Mouse (Mus musculus) brain, adult 2 months (tissue): Measurements from ENCODE around the gene Fxyd1.
A peak's percentile ranks its signal among the peaks of the same experiment; 100 is the strongest.

Experiments used
- DNase-seq: peaks from one replicate; pipeline ENCODE4 v3.0.0; 2011; ENCODE audit warnings: low read depth, low spot score

Gene Fxyd1

GRCm38 (mm10) chr7:31057071-31057470, at the start of gene Fxyd1:
Fxyd1 (minus strand) TSS chr7:31057199.
- DNase-seq: no peak

GRCm38 (mm10) chr7:31106166-31106565, 49.2 kb upstream of the Fxyd1 start:
- DNase-seq: no peak

- DNase-seq: peak; percentile 79
Observed at GRCm38 (mm10) chr7:31105061-31105768, 48.2 kb upstream of the Fxyd1 start.

- DNase-seq: peak; percentile 47
Observed at GRCm38 (mm10) chr7:31100786-31101185, 43.8 kb upstream of the Fxyd1 start.

GRCm38 (mm10) chr7:31099612-31099982, 42.6 kb upstream of the Fxyd1 start:
- DNase-seq: no peak

GRCm38 (mm10) chr7:31098697-31099611, 42.0 kb upstream of the Fxyd1 start:
- DNase-seq: no peak

GRCm38 (mm10) chr7:31097583-31098248, 40.7 kb upstream of the Fxyd1 start:
- peak; percentile 95 for DNase-seq

GRCm38 (mm10) chr7:31096892-31097564, 40.0 kb upstream of the Fxyd1 start:
- DNase-seq: no peak

GRCm38 (mm10) chr7:31094774-31095501, 37.9 kb upstream of the Fxyd1 start:
- DNase-seq: peak; percentile 45

- DNase-seq: no peak
Observed at GRCm38 (mm10) chr7:31089721-31090120, 32.7 kb upstream of the Fxyd1 start.

- no peak for DNase-seq
Observed at GRCm38 (mm10) chr7:31088206-31088605, 31.2 kb upstream of the Fxyd1 start.

- no peak for DNase-seq
Observed at GRCm38 (mm10) chr7:31087262-31087661, 30.3 kb upstream of the Fxyd1 start.

- no peak for DNase-seq
Observed at GRCm38 (mm10) chr7:31086175-31086755, 29.3 kb upstream of the Fxyd1 start.

- peak; percentile 88 for DNase-seq
Observed at GRCm38 (mm10) chr7:31085171-31085570, 28.2 kb upstream of the Fxyd1 start.

GRCm38 (mm10) chr7:31084140-31084539, 27.1 kb upstream of the Fxyd1 start:
- DNase-seq: no peak

- peak; percentile 93 for DNase-seq
Observed at GRCm38 (mm10) chr7:31082831-31083588, 26.0 kb upstream of the Fxyd1 start.

- no peak for DNase-seq
Observed at GRCm38 (mm10) chr7:31082106-31082505, 25.1 kb upstream of the Fxyd1 start.

- no peak for DNase-seq
Observed at GRCm38 (mm10) chr7:31081106-31081505, 24.1 kb upstream of the Fxyd1 start.

GRCm38 (mm10) chr7:31080611-31081010, 23.6 kb upstream of the Fxyd1 start:
- no peak for DNase-seq

GRCm38 (mm10) chr7:31079670-31080069, 22.7 kb upstream of the Fxyd1 start:
- no peak for DNase-seq
